Mouse (Mus musculus) thymus, adult 2 months (tissue): ENCODE data around the gene Ankrd60. TPM values are rescaled to one million over a fixed set of nuclear protein-coding genes. Genes with fewer than 3 reads are reported as not detected.

ENCODE experiments used
- DNase-seq: peaks from one replicate; pipeline ENCODE4 v3.0.0; 2021
- H3K27ac ChIP-seq: fragments of 200-500 bp; 2 replicates; pipeline ENCODE4 v1.5.1; 2012; ENCODE audit warnings: low read length, control low read depth; ENCODE audit not compliant: control insufficient read depth, insufficient read depth
- H3K27me3 ChIP-seq: fragments of 200-500 bp; 2 replicates; pipeline ENCODE4 v1.6.1; 2012; ENCODE audit warnings: mild to moderate bottlenecking, low read length, moderate library complexity, mixed read lengths; ENCODE audit not compliant: control insufficient read depth, insufficient read depth
- H3K36me3 ChIP-seq: fragments of 200-500 bp; 2 replicates; pipeline ENCODE4 v1.6.1; 2012; ENCODE audit warnings: mild to moderate bottlenecking, low read length, moderate library complexity; ENCODE audit not compliant: control insufficient read depth, insufficient read depth
- H3K4me1 ChIP-seq: fragments of 200-500 bp; replicated peaks from 2 replicates; pipeline ENCODE4 v1.6.1; 2012; ENCODE audit warnings: low read length; ENCODE audit not compliant: control insufficient read depth, insufficient read depth
- H3K4me3 ChIP-seq: fragments of 200-500 bp; 2 replicates; pipeline ENCODE4 v1.5.1; 2012; ENCODE audit warnings: mild to moderate bottlenecking, low read length, control low read depth, moderate library complexity; ENCODE audit not compliant: control insufficient read depth, insufficient read depth
- CTCF ChIP-seq: fragments of 200-500 bp; IDR thresholded peaks from 2 replicates; pipeline ENCODE4 v1.5.1; 2012; ENCODE audit warnings: mild to moderate bottlenecking, control low read depth, low read length, moderate library complexity, borderline replicate concordance; ENCODE audit not compliant: control insufficient read depth, poor library complexity, insufficient read depth; ENCODE audit errors: extremely low read depth
- POLR2A ChIP-seq: fragments of 200-500 bp; IDR thresholded peaks from 2 replicates; pipeline ENCODE4 v1.6.1; 2012; ENCODE audit warnings: mild to moderate bottlenecking, low read length, control low read depth, moderate library complexity; ENCODE audit not compliant: control insufficient read depth, poor library complexity, insufficient read depth; ENCODE audit errors: extremely low read depth
- WGBS: fragments of 180-500 bp; shearing (Covaris S2); methylation state at CpG from one replicate; pipeline ENCODE4 v1.1.7; 2018; 5-methylcytosine and 5-hydroxymethylcytosine counted together
- polyA plus RNA-seq: library from polyadenylated mRNA; depleted of rRNA; stranded (reverse); fragments of >200 nt; gene quantifications from 2 replicates; pipeline ENCODE4 v1.2.3, GENCODE M21; 2012

Ankrd60 gene
- polyA plus RNA-seq, 1 experiment: 0.31 TPM

DNA sequence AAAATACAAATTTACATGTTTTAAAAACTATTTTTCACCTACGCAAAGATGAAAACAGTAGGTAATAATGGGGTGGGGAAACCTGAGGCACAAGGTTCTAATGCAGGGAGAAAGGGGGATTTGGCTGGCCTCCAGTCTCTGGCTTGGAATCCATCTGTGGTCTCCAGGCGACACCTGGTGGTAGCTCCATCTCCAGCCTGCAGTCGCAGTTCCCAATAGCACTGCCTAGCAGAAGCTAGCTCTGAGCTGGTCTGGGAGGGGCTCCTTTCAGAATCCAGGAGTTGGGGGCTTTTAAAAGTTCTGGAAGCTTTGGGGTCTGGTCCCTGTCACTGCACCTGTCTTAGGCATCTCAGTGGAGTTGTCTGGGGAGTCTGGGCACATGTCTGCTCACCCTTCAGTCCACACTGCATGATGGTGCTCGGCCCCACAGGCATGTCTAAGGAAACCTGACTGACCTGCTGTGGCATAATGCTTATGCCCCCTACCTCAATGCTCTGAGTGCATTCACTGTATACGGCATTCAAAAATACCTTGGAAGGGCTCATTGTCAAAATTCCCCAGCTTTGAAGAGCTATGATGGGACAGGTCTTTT, 16.2 kb downstream of the Ankrd60 start:
- 47% methylated on average over 5 of the region's 5 CpGs for WGBS
- Histone ChIP-seq H3K36me3 (no peaks in the 10 kb centered on the region), H3K4me3 (no peak overlapping the region), H3K27ac (no peak overlapping the region), H3K4me1 (peaks cover 11% of the 10 kb centered on the region), H3K27me3 (no peaks in the 10 kb centered on the region)
- DNase-seq: peak; percentile 73
- TF ChIP-seq POLR2A (no peak), CTCF (peak; percentile 87)

DNA sequence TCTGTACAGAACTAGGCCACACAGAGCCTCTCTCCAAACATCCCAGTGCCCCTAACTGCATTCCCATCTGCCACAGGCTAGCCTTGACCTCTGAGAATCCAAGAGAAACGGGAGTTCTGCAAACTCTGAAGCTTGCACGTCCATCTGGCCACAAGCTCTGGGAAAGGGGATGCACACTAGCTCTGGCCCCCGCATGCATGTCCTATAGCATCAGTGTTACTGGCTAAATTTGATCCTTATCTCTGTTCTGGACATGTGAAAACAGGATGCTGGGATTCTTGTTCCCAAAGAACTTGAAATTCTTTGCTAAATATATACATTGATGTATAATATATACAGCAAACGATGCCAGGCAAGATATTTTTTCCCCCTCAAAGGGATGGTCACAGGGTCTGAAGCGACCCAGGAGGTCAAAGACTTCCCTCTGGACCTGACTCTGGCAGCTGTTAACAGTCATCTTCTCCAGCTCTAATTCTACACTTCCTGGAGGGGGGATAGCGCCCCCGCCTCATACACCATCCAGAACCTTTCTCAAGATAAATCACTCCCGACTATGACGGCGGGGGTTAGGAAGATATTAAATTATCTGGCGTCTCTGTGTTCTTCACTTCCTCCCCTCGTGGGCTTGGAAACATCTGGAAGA, 19.3 kb downstream of the Ankrd60 start:
- no peaks in the 10 kb centered on the region for H3K27me3 ChIP-seq
- no peaks in the 10 kb centered on the region for H3K36me3 ChIP-seq
- no peak overlapping the region for H3K27ac ChIP-seq
- TF ChIP-seq POLR2A (no peak), CTCF (no peak)
- no peak overlapping the region for H3K4me3 ChIP-seq
- no peaks in the 10 kb centered on the region for H3K4me1 ChIP-seq
- no peak for DNase-seq
- 86% methylated on average over 12 of the region's 12 CpGs for WGBS

DNA sequence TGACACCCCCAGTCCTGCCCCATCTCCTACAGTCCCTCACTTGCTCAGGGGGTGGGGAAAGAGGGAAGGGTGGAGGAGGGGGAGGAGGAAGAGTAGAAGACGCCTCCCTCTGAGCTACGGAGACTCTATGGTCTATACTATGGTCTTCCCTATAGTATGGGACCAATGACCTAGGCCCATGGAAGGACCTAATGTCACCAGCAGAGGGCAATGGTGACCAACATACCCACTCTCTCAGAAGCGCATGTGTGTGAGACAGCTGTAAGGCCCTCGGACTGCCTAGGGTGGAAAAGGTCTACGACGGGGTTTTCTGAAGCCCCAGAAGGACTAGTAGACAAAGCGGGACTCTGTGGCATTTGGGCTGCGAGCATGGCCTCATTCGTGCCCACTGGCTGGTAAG, 24.3 kb downstream of the Ankrd60 start:
- no peaks in the 10 kb centered on the region for H3K4me1 ChIP-seq
- WGBS: 44% methylated on average over 9 of the region's 9 CpGs
- no peak overlapping the region for H3K4me3 ChIP-seq
- TF ChIP-seq CTCF: peak; percentile 52; the same call in 1 of the 2 replicates
- TF ChIP-seq POLR2A: no peak
- H3K27me3 ChIP-seq: no peaks in the 10 kb centered on the region
- no peaks in the 10 kb centered on the region for H3K36me3 ChIP-seq
- no peak overlapping the region for H3K27ac ChIP-seq
- DNase-seq: peak; percentile 51

DNA sequence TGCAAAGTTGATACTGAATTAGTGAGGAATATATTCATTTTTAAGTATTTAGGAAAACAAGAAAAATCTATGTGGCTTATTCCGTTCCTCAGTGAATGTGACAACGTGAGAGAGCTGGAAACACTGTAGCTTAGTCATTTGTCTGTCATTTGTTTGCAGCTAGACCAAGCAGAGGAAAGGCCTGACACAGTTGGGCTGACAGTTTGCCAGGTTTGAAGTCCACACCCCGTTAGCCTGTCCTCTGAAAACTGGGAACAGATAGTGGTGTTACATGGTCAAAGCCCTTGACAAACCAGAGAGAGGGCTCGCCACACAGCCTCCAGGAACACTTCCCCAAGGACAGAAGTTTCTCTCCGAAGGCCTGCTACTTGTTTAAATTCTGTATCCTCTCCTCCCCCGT, 27.5 kb downstream of the Ankrd60 start:
- DNase-seq: no peak
- 82% methylated on average over 6 of the region's 6 CpGs for WGBS

DNA sequence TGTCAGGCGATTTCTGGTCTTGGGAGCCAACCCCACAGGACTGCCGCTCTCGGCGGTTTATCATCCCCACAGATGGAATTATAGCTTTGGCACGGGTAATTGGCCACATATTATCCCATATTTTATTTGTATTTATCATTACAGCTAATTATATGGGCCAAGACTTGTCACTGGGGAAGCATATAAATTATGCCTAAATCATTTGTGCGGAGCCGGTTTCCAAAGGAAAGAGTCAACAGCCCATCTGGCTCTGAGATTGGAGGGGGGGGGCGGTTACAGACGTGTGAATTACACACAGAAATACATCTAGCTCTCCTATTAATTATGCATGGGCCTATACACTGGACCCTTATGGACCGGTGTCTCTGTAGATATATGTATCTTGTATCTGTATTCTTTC, 28.9 kb downstream of the Ankrd60 start:
- Histone ChIP-seq H3K36me3 (no peaks in the 10 kb centered on the region), H3K27ac (no peak overlapping the region), H3K4me1 (no peaks in the 10 kb centered on the region), H3K27me3 (no peaks in the 10 kb centered on the region), H3K4me3 (no peak overlapping the region)
- WGBS: 97% methylated on average over 10 of the region's 10 CpGs
- no peak for TF ChIP-seq POLR2A
- TF ChIP-seq CTCF: no peak
- no peak for DNase-seq

More for the DNA sequence above, 27.5 kb downstream of the Ankrd60 start:
- Histone ChIP-seq H3K36me3 (no peaks in the 10 kb centered on the region), H3K27me3 (no peaks in the 10 kb centered on the region), H3K4me3 (no peak overlapping the region), H3K27ac (no peak overlapping the region), H3K4me1 (no peaks in the 10 kb centered on the region)
- no peak for TF ChIP-seq POLR2A
- no peak for TF ChIP-seq CTCF

DNA sequence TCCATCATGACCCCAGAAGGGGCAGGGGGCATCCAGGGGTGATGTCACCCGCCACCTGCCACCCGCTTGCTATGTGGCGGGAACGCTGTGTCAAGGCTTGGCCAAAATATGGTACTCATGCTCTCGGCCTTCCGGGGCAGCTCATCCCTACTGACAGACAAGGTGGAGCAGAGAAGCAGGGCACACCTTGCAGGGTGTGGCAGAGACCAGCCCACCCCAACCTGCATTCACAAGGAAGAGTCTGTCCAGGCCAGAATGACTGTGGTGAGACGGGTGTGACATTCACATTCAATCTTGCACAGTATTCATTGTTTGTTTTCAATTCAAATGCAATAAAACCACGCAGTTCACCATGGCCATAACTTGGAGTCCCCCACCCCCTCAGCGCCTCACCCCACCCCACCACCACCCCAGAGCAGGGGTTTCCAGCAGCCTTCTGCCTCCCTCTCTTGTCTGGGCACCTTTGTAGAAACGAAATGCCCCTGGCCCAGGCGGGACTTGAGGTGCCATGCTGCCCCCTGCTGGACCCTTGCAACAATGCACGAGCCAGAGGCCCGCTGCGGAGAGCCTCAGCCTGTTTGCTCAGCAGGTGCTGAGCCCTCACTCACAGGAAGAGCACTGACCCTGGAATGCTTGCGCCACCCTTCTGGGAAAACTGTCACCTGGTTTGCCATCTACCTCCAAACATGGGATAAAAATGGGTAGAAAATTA, 32.0 kb downstream of the Ankrd60 start:
- peak; percentile 88 for DNase-seq
- Histone ChIP-seq H3K4me1 (no peaks in the 10 kb centered on the region), H3K4me3 (no peak overlapping the region), H3K27ac (no peak overlapping the region), H3K27me3 (no peaks in the 10 kb centered on the region), H3K36me3 (no peaks in the 10 kb centered on the region)
- 46% methylated on average over 15 of the region's 15 CpGs for WGBS
- TF ChIP-seq POLR2A (no peak), CTCF (peak; percentile 89)

DNA sequence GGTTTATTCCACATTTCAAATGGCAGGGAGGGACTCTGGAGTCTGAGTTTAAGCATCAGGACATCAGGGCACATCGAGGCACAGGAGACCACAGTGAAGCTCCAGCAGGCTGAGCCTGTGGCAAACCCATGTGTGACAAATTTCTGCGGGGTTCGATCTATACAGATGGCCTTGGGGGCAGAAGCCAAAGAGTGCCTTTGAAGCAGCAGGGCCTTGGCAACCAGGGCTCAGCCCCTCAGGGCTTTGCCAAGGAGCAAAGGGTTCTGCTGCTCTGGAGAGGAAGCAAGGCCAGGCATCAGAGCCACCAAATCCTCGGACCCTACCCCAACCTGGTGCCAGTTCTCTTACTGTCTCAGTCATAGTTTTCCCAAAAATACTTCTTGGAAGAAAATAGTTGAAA, 35.4 kb downstream of the Ankrd60 start:
- no peaks in the 10 kb centered on the region for H3K4me1 ChIP-seq
- H3K36me3 ChIP-seq: no peaks in the 10 kb centered on the region
- H3K27me3 ChIP-seq: no peaks in the 10 kb centered on the region
- DNase-seq: no peak
- no peak overlapping the region for H3K4me3 ChIP-seq
- H3K27ac ChIP-seq: no peak overlapping the region
- no peak for TF ChIP-seq POLR2A
- TF ChIP-seq CTCF: no peak
- 89% methylated on average over 4 of the region's 4 CpGs for WGBS
